Mouse (Mus musculus) myocyte (in vitro differentiated cells): ENCODE data around the gene Dnm1.

Source experiments
- E2F4 ChIP-seq: IDR thresholded peaks from one replicate; pipeline ENCODE4 v1.6.1; 2011; ENCODE audit warnings: mild to moderate bottlenecking, control low read depth, moderate library complexity; ENCODE audit not compliant: insufficient read depth
- POLR2A ChIP-seq: IDR thresholded peaks from one replicate; pipeline ENCODE4 v1.6.1; 2011; ENCODE audit warnings: low read depth, mild to moderate bottlenecking, control low read depth, moderate library complexity; ENCODE audit not compliant: insufficient read length
- REST ChIP-seq: IDR thresholded peaks from one replicate; pipeline ENCODE4 v1.6.1; 2011; ENCODE audit warnings: mild to moderate bottlenecking, control low read depth, moderate library complexity; ENCODE audit not compliant: insufficient read depth, insufficient read length

GRCm38 (mm10) chr2:32354336-32354895 lies 1.3 kb upstream of the Dnm1 start:
- TF ChIP-seq POLR2A (no peak), REST (no peak), E2F4 (no peak)
